Mouse (Mus musculus) hindbrain, embryonic 10.5 days (tissue): ENCODE measurements at regions not wholly inside any gene's neighbourhood (a gene's known extent, or its start where the extent isn't known, plus 50 kb on each side); places are given as distances from the start of the nearest gene placed in this dataset.
"Not testable (repeated sequence)": the region's sequence is repeated elsewhere in the genome, so short reads cannot be mapped to it uniquely, and the experiment has no call there.

Experiments
- DNase-seq: peaks from one replicate; pipeline ENCODE4 v3.0.0-alpha.2; 2017; ENCODE audit warnings: low spot score
- H3K27ac ChIP-seq: fragments of 300-500 bp; sonication (generic); 2 replicates; pipeline ENCODE4 v1.5.1; 2016; ENCODE audit warnings: mild to moderate bottlenecking, moderate library complexity
- H3K27me3 ChIP-seq: fragments of 300-500 bp; sonication (generic); 2 replicates; pipeline ENCODE4 v1.6.1; 2016; ENCODE audit warnings: mild to moderate bottlenecking; ENCODE audit not compliant: poor library complexity, insufficient read depth, severe bottlenecking
- H3K36me3 ChIP-seq: fragments of 300-500 bp; sonication (generic); 2 replicates; pipeline ENCODE4 v1.6.1; 2016; ENCODE audit warnings: mild to moderate bottlenecking, moderate library complexity
- H3K4me1 ChIP-seq: fragments of 300-500 bp; sonication (generic); replicated peaks from 2 replicates; pipeline ENCODE4 v1.6.1; 2016; ENCODE audit warnings: mild to moderate bottlenecking
- H3K4me3 ChIP-seq: fragments of 300-500 bp; sonication (generic); 2 replicates; pipeline ENCODE4 v1.5.1; 2016; ENCODE audit warnings: mild to moderate bottlenecking, moderate library complexity
- H3K9me3 ChIP-seq: fragments of 300-500 bp; sonication (generic); 2 replicates; pipeline ENCODE4 v1.6.1; 2016; ENCODE audit warnings: mild to moderate bottlenecking, moderate library complexity
- WGBS: fragments of 180-500 bp; shearing (Covaris S2); methylation state at CpG from one replicate; pipeline ENCODE4 v1.1.7; 2016; 5-methylcytosine and 5-hydroxymethylcytosine counted together

DNA sequence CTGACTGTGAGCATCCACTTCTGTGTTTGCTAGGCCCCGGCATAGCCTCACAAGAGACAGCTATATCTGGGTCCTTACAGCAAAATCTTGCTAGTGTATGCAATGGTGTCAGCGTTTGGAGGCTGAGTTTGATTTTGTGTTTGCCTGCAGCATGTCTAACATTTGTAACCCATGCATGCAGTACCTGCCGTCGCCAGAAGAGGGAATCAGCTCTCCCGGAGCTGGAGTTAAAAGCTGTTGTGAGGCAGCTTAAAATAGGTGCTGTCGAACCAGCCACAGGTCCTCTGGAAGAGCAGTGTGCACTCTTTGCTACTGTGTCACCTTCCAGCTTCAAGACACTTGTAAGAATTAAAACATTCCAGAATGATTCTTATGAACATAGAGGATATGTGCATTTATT lies 403.2 kb upstream of the Sphkap start:
- not testable (repeated sequence) for H3K27ac ChIP-seq, H3K27me3 ChIP-seq, H3K4me3 ChIP-seq, H3K36me3 ChIP-seq, H3K4me1 ChIP-seq, H3K9me3 ChIP-seq
- WGBS, result 48% methylated on average over 6 of the region's 6 CpGs
- DNase-seq, result peak; percentile 28

DNA sequence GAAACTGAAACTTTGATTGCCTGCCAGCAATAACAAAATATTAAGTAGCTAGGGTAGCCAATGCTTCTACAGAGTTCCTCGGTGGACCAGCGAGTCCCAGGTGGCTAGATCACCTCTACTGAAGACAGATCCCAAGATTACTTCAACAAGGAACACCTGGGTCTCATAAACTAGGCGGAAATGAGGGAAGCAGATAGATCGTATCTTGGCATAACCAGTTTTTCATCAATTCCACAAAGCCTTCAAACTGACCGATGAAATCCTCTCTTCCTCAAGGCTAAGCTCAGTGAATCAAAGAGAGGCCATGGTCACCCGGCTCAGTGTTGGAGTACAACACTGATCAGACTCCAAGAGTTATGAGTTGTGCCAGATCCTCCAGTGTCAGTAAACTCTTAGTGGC lies 400.4 kb upstream of the Sphkap start:
- Histone ChIP-seq H3K4me3 (no peak overlapping the region), H3K36me3 (no peaks in the 10 kb centered on the region), H3K4me1 (no peaks in the 10 kb centered on the region), H3K27me3 (no peaks in the 10 kb centered on the region), H3K9me3 (no peaks in the 10 kb centered on the region), H3K27ac (no peak overlapping the region)
- DNase-seq, result no peak
- 90% methylated on average over 6 of the region's 6 CpGs for WGBS

DNA sequence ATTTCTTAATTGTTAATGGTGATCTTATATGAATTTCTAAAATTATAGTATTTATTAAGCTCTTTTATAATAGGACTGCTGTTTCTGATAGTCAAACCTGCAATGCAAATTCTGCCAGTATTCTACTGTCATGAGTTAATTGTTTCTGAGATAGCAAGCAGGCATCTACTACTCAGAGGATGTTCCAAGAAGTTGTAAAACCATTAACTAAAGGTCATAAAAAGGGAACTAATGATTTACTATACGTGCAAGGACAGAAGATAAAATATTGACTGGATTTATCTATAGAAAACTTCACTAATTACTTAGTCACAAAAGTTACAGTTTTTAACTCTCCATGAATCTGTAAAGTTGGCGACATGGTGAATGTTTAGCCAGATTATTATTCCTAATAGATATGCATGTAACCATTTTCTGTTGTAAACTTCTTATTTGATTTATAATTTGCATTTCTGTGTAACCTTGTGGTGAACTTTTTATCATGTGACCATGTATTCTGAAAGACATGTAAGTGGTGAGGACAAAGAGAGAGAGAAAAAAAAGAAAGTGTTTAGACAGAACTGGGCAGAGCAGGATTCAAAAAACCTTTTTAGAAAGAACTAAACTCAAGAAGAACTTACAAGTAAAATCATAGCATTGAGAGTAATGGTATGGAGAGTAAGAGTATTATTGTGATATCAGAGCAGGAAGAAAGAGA lies 395.5 kb upstream of the Sphkap start:
- DNase-seq, result no peak
- no peaks in the 10 kb centered on the region for H3K4me1 ChIP-seq
- no peak overlapping the region for H3K27ac ChIP-seq
- H3K9me3 ChIP-seq, result no peaks in the 10 kb centered on the region
- no peak overlapping the region for H3K4me3 ChIP-seq
- 86% methylated on average over 2 of the region's 2 CpGs for WGBS
- no peaks in the 10 kb centered on the region for H3K27me3 ChIP-seq
- no peaks in the 10 kb centered on the region for H3K36me3 ChIP-seq

DNA sequence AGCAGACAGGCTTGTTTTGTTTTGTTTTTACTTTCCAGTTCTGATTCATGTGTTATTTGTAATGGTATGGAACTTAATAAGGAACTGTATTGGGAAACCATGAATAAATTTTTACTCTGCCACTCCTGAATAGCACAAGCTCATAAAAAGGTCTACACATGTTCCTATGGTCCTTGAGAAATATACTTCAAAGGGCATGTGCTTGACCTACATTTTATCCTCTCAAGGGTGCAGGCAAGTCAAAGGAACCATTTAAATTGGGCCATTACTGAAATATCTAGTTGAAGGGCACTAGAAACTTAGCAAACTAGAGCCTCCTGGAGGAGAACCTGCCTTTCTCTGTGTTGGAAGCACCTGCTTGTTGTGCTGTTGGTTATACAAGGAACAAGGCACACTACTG lies 393.8 kb upstream of the Sphkap start:
- Histone ChIP-seq H3K36me3 (no peaks in the 10 kb centered on the region), H3K9me3 (no peaks in the 10 kb centered on the region), H3K27ac (no peak overlapping the region), H3K27me3 (no peaks in the 10 kb centered on the region), H3K4me1 (no peaks in the 10 kb centered on the region), H3K4me3 (no peak overlapping the region)
- DNase-seq, result no peak

DNA sequence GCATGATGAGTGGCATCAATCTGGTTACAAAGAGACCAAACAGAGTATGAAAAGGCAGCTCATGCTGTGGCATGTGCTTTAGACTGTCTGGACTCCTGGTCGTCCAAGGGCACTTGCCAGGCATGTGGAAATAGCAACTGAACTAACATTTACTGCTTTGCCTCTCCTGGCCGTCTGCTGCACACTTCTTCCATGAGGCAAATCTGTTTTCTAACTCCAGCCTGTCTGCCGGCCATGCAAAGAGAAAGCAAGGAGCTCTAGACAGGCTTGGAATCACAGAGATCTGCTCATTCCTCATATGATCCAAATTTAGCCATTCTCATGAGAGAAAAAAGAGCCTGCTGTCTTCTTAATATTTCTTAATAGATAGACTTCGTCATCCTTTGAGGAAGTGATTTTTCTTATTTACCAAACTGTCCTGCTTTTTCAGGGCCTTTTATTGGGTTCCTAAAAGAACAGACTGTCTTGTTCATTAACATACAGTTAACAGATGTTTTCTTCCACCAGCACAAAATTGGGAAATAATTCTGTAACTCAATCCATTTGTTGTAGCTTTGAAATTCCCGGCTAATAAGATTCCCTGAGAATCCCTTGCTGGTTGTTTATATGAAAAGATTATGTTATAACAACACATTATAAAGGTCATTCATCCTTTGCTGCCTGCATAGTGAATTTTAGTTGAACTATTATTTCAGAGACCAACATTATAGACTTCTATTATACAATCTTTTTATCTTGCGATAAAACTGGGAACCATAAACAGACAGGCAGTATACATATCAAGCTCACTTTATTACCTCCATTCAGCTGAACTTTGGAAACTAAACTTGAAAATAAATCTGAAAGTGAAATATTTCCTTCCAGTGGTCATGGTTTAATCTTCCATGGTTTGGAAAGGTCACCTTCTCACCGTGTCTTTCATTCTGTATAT lies 389.2 kb upstream of the Sphkap start:
- no peaks in the 10 kb centered on the region for H3K36me3 ChIP-seq
- H3K4me3 ChIP-seq, result no peak overlapping the region
- no peaks in the 10 kb centered on the region for H3K9me3 ChIP-seq
- no peak for DNase-seq
- no peaks in the 10 kb centered on the region for H3K4me1 ChIP-seq
- no peak overlapping the region for H3K27ac ChIP-seq
- H3K27me3 ChIP-seq, result no peaks in the 10 kb centered on the region
- 76% methylated on average over 7 of the region's 7 CpGs for WGBS

DNA sequence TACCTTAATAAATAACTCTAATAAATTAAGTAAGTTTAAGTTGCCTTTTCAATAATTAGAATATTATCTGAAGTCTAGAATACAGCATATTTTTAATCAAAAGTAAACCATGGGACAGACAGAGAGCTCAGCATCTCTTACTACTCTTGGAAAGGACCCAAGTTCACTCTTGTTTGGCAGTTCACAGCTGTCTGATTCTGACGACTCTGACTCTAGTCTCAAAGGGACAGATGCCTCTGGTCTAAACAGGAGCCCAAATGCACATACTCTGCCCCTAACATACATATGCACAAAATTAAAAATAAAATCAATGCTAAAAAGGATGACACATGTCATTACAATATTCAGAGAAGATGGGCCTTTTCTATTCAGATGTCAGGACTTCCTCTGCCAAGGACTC lies 369.2 kb upstream of the Sphkap start:
- Histone ChIP-seq H3K27me3 (no peaks in the 10 kb centered on the region), H3K9me3 (no peaks in the 10 kb centered on the region), H3K4me3 (no peak overlapping the region), H3K36me3 (no peaks in the 10 kb centered on the region), H3K27ac (no peak overlapping the region), H3K4me1 (no peaks in the 10 kb centered on the region)
- 84% methylated on average over 1 of the region's 1 CpGs for WGBS
- no peak for DNase-seq

DNA sequence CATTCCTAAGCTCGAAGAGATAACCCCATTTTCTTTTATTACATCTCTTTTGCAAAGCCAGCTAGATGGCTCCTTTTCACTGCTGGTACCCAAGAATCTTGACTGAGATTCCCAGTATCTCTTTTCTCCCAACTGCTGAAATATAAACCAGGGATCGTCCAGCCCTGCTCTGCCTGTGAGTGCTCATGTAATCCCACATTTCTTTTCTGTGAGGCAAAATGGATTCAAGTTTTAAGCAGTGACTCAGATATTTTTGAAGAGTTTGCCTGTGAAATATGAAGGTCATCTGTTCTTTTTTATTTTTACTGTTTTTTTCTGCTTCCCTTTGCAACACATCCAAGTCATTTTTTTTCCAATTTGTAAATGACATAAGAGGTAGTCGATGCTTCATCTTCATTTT lies 363.2 kb upstream of the Sphkap start:
- Histone ChIP-seq H3K4me1 (no peaks in the 10 kb centered on the region), H3K27me3 (no peaks in the 10 kb centered on the region), H3K9me3 (no peaks in the 10 kb centered on the region), H3K4me3 (no peak overlapping the region), H3K36me3 (no peaks in the 10 kb centered on the region), H3K27ac (no peak overlapping the region)
- 84% methylated on average over 3 of the region's 3 CpGs for WGBS
- DNase-seq, result no peak

DNA sequence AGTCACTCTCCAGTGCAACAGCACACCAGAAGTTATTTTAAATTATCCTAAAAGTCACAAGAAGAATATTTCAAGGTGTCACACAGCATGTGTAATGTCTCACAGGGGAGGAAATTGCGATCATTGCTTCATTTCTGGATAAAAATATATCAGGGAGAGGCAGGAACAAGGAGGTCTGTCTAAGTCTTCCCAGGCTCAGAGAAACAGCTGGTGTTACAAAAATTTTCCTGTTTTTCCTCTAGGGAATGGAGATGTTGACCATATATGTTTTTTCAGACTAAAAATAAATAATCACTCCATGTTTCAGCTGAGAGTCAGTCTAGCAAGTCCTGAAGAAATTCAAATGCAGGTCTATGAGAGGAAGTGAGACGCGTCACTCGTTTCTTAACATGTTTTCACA lies 353.5 kb upstream of the Sphkap start:
- Histone ChIP-seq H3K4me3 (no peak overlapping the region), H3K4me1 (no peaks in the 10 kb centered on the region; the same call in 1 of the 2 replicates), H3K27ac (no peak overlapping the region), H3K27me3 (no peaks in the 10 kb centered on the region), H3K36me3 (no peaks in the 10 kb centered on the region), H3K9me3 (no peaks in the 10 kb centered on the region)
- no peak for DNase-seq
- WGBS, result 85% methylated on average over 4 of the region's 4 CpGs

DNA sequence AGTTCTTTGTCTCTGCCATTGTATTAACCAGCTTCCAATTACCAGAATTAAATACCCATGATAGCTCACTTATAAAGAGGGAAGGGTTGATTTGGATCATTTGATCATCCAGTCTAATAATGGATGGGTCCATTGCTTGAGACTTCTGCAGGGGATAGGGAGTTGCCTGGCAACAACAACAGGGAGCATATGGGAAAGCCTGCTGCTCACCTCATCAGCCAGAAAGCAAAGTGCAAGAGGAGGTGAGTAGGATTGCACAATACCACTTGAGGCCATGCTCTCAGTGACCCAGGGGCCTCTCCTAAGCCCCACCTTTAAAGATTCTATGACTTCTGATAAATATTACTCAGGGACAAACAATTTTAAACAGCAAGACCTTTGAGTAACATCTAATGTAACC lies 348.9 kb upstream of the Sphkap start:
- no peaks in the 10 kb centered on the region for H3K27me3 ChIP-seq
- no peak overlapping the region for H3K27ac ChIP-seq
- H3K9me3 ChIP-seq, result no peaks in the 10 kb centered on the region
- no peak for DNase-seq
- no peaks in the 10 kb centered on the region; the same call in 1 of the 2 replicates for H3K4me1 ChIP-seq
- no peaks in the 10 kb centered on the region for H3K36me3 ChIP-seq
- H3K4me3 ChIP-seq, result no peak overlapping the region

DNA sequence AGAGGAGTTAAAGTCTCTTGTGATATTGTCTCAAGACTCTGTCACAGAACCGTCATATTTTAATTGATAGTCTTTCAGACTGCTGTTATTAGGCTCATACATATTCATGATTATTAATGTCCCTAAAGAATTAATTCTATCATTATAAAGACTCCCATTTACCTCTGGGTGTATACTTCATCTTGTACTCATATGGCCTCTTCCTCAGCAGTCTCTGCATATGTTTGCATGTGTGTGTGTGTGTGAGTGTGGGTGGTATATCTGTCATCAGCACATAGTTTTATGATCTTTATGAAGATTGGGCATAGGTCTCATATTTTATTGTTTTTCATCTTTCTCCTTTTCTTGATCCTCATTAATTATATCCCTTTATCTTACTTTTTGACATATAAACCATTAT lies 347.3 kb upstream of the Sphkap start:
- H3K27ac ChIP-seq, result no peak overlapping the region
- DNase-seq, result no peak
- H3K36me3 ChIP-seq, result no peaks in the 10 kb centered on the region
- H3K4me1 ChIP-seq, result no peaks in the 10 kb centered on the region; the same call in 1 of the 2 replicates
- no peak overlapping the region for H3K4me3 ChIP-seq
- 77% methylated on average over 1 of the region's 1 CpGs for WGBS
- H3K27me3 ChIP-seq, result no peaks in the 10 kb centered on the region
- no peaks in the 10 kb centered on the region for H3K9me3 ChIP-seq

DNA sequence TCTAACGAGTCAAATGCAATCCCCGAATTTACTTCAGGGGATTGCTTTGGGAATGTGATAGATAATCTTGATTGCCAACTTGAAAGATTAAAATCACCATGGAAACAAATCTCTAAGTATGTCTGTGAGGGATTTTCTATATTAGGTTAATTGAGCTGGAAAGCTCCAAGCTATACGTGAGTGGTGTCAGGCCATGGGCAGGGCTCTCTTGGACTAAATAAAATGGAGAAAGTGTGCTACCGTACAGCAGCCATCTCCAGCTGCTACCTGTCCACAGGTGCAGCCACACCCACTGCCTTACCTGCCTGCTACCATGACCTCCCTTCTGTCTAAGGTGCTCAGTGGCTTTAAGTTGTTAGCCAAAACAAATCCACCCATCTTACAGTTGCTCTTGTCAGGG lies 345.0 kb upstream of the Sphkap start:
- H3K36me3 ChIP-seq, result no peaks in the 10 kb centered on the region
- H3K27ac ChIP-seq, result no peak overlapping the region
- 80% methylated on average over 4 of the region's 4 CpGs for WGBS
- peaks cover 8% of the 10 kb centered on the region for H3K4me1 ChIP-seq
- no peak overlapping the region for H3K4me3 ChIP-seq
- no peak for DNase-seq
- no peaks in the 10 kb centered on the region for H3K27me3 ChIP-seq
- no peaks in the 10 kb centered on the region for H3K9me3 ChIP-seq

DNA sequence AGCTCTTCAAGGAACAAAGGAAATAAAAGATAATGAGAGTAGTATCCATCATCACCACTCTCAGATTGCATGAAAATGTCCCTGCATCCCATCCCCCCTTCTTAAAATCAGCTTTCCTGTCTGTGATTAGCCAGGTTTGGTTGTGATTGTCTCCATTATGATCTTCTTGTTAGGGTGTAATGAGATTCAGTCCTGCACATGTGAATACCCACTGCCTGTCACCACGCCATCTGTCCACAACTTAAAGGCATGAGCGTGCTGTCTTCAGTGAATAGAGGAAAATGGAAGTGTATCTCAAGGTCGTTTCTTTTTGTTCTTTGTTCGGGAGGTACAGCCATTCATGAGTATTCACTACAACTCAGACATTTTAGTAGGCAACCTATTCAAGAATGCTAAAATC lies 341.0 kb upstream of the Sphkap start:
- 42% methylated on average over 4 of the region's 4 CpGs for WGBS
- Histone ChIP-seq H3K9me3 (no peaks in the 10 kb centered on the region), H3K27ac (peak overlapping the region; percentile 74; the same call in 1 of the 2 replicates), H3K4me3 (no peak overlapping the region), H3K4me1 (peaks cover 8% of the 10 kb centered on the region), H3K27me3 (no peaks in the 10 kb centered on the region), H3K36me3 (no peaks in the 10 kb centered on the region)
- peak; percentile 20 for DNase-seq

DNA sequence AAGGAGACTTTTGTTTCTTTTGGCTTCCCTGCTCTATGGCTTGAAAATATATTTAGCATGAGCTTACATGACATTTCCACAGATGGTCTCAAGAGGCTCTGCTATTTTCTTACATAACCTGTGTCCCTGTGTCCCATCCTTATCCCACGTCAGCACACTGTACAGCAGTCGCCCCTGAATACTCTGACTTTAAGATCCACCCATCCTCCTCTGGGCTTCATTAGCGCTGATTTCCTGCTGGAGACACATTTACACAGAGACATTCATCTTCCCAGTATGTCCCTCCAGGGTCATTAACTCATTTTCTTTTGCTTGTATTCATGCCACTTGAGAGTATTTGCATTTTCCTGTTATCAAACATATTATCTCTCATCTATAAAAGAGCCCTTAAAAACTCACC lies 340.1 kb upstream of the Sphkap start:
- Histone ChIP-seq H3K27ac (no peak overlapping the region), H3K27me3 (no peaks in the 10 kb centered on the region), H3K4me3 (no peak overlapping the region), H3K4me1 (peaks cover 8% of the 10 kb centered on the region), H3K36me3 (no peaks in the 10 kb centered on the region), H3K9me3 (no peaks in the 10 kb centered on the region)
- no peak for DNase-seq
- 74% methylated on average over 3 of the region's 3 CpGs for WGBS
